Mouse (Mus musculus): Measurements from ENCODE around the gene Gak. TPM values are rescaled to one million over a fixed set of nuclear protein-coding genes. Genes with fewer than 3 reads are reported as not detected.

Gene Gak
- polyA plus RNA-seq, 1 experiment from 2014 or later, result 75.7 TPM

Other genes starting within 250 kb of the Gak start
- gene Pde6b, start 241.4 kb downstream of the Gak start, polyA plus RNA-seq (2015; fragmentation: Nextera tagmentation; extraction: Ambion mirVana), result 0.43 and 0.47 TPM in 2 replicates
- gene Atp5k, start 195.3 kb downstream of the Gak start, polyA plus RNA-seq (2015; fragmentation: Nextera tagmentation; extraction: Ambion mirVana), result 440 and 455 TPM in 2 replicates
- gene Mfsd7a, start 180.9 kb downstream of the Gak start, polyA plus RNA-seq (2015; fragmentation: Nextera tagmentation; extraction: Ambion mirVana), result 0.38 and 0.55 TPM in 2 replicates
- gene Pcgf3, start 168.5 kb downstream of the Gak start, polyA plus RNA-seq (2015; fragmentation: Nextera tagmentation; extraction: Ambion mirVana), result 12.7 and 15.5 TPM in 2 replicates
- 2.3 and 2.7 TPM in 2 replicates for gene Cplx1, start 79.7 kb downstream of the Gak start, polyA plus RNA-seq (2015; fragmentation: Nextera tagmentation; extraction: Ambion mirVana)
- 31.7 and 31.9 TPM in 2 replicates for gene Tmem175, start within 50 bp of the Gak start, polyA plus RNA-seq (2015; fragmentation: Nextera tagmentation; extraction: Ambion mirVana)
- 11.3 and 11.9 TPM in 2 replicates for gene Idua, start 30.6 kb upstream of the Gak start, polyA plus RNA-seq (2015; fragmentation: Nextera tagmentation; extraction: Ambion mirVana)
- gene Dgkq, start 39.9 kb upstream of the Gak start, polyA plus RNA-seq (2015; fragmentation: Nextera tagmentation; extraction: Ambion mirVana), result 11.3 and 14.0 TPM in 2 replicates
- gene Slc26a1, start 45.8 kb upstream of the Gak start, polyA plus RNA-seq (2015; fragmentation: Nextera tagmentation; extraction: Ambion mirVana), result 8.0 and 9.7 TPM in 2 replicates
- 8.5 and 9.7 TPM in 2 replicates for gene Fgfrl1, start 62.6 kb upstream of the Gak start, polyA plus RNA-seq (2015; fragmentation: Nextera tagmentation; extraction: Ambion mirVana)
- 0.43 and 1.1 TPM in 2 replicates for gene Rnf212, start 145.2 kb upstream of the Gak start, polyA plus RNA-seq (2015; fragmentation: Nextera tagmentation; extraction: Ambion mirVana)
- 2.3 and 4.0 TPM in 2 replicates for gene Tmed11, start 165.6 kb upstream of the Gak start, polyA plus RNA-seq (2015; fragmentation: Nextera tagmentation; extraction: Ambion mirVana)
- gene Vmn2r8, start 179.1 kb upstream of the Gak start, polyA plus RNA-seq (2015; fragmentation: Nextera tagmentation; extraction: Ambion mirVana), result 0.02 TPM in 1 of 2 replicates, not detected in the other
- gene Vmn2r9, start 222.8 kb upstream of the Gak start, polyA plus RNA-seq (2015; fragmentation: Nextera tagmentation; extraction: Ambion mirVana), result not detected in 2 replicates

Data from intestine, embryonic 16.5 days (tissue).